Mouse (Mus musculus) ovary, postnatal 10 days (tissue): ENCODE measurements around the gene Ciz1.
A peak's percentile ranks its signal among the peaks of the same experiment; 100 is the strongest.

ENCODE experiments used
- DNase-seq: peaks from one replicate; pipeline ENCODE4 v3.0.0; 2022; ENCODE audit warnings: low spot score

Gene Ciz1

DNA sequence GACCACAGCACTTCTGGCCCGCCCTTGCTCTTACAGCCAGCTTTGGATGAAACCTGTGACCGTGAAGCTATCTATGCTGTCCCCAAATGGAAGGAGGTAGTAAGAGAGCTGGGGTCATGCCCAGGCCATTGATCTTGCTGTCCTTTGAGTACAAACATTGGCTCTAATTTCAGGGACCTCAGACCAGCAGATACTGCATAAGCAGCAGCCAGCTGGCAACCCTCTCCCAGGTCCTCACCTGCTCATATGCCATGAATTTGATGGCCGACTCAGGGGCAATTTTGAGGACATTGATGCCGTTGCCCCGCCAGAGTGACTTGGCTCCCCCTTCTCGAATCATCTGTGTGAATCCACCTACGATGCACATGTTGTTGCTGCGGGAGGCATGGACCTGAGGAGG, 65.4 kb downstream of the Ciz1 start:
- DNase-seq: no peak

DNA sequence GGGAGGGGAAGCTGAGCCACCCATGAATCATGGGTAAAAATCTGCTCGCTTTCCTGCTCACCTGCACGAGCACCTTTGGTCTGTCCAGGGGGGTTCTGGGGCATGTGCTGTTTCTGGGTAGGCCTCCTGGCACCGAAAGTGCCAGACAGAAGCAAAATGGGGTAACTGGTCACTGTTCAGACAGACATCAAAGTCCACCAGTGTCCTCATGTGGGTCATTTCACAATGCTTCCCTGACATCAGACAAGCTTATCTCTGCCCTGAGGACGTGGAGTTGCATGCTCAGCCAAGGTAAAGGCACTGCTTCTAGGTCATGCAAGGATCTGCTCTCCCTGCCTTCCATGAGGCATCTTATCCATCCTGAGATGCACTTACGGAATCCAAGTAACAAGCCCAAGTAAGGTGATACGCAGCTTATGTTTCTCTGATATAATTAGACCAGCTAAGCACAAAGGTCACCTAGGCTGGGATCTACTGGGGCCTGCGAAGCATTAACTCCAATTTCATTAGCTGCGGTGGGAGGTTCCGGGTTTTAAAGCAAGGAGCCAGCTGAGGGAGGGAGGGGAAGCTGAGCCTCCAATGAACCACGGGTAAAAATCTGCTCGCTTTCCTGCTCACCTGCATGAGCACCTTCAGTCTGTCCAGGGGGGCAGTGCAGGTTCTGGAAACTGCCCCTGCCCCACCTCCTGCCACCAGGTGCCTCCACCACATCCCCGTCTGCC, 66.5 kb downstream of the Ciz1 start:
- DNase-seq: no peak

DNA sequence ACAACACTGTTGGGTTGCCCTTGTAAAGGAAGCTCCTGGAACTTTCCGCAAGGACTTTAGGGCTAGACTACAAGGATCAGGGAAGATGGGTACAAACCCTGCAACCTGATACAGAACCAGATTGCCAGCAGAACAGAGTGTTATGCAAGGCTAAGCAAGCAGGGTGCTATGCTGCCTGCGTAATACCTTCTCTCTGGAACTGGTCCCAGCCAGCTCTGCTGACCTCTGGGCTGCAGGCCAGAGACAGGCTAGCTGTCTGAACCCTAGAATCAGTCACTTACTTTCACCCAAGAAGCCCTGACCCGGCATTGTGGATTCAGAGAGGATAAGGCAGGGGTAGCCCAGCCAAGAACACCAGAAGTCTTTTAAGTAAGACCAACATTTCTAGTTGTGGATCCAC, 67.2 kb downstream of the Ciz1 start:
- DNase-seq: no peak

DNA sequence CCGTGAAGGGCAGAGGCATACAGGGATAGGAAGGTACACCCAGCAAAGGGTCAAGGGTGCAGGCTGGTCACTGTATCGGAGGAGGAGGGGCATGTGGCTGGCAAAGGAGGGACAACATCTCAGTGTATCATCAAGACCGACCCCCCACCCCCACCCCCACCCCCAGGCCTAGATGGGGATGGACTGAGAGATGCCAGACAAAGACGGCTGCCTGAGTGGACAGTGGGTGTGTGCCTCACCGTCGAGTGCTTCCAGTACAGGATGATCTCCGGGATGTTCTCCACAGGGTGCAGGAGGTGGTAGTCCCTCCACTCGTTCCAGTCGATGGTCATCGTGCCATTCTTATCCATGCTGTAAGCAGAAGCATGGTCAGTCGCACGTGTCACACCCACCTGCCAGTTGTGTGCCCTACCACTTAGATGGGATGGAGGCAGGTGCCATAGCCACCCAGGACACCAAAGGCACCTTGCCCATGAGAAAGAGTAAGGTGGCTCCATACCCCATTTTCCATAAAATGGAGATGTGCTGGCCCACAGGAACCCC, 68.0 kb downstream of the Ciz1 start:
- DNase-seq: no peak

DNA sequence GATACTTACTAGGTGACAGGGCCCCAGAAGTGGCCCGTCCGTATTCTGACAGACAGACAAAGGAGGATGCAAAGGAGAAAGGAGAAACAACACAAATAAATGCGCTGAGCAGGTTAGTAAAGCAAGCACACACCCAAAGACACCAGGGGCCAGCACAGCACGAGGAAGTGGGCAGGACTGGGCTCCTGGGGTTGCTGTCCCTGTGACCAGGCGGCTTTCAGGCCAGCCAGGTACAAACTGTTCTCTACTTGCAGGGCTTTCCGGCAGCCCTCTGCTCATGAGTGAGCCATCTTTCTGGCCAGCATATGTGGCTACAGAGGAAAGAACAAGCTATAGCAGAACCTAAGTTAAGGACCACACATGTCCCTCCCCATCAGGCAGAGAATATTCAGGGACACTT, 68.5 kb downstream of the Ciz1 start:
- DNase-seq: no peak

DNA sequence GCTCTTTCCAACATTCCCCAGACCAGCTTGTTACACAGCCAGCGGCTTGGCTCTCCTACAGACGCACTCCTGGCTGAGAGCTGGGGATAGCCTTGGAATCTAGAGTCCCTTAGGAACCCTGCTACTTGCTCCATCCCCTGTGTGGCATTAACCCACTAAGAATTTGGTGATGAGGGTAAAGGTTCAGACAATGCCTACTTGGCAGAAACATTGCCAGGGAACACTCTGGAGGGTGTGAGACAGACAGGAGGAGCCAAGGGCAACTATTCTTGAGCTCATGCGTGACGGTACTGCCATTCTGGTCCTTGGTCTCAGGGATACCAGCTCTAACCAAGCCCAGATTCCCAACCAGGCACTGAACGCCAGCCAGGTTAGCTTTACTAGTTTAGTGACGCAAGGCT, 69.7 kb downstream of the Ciz1 start:
- DNase-seq: no peak

DNA sequence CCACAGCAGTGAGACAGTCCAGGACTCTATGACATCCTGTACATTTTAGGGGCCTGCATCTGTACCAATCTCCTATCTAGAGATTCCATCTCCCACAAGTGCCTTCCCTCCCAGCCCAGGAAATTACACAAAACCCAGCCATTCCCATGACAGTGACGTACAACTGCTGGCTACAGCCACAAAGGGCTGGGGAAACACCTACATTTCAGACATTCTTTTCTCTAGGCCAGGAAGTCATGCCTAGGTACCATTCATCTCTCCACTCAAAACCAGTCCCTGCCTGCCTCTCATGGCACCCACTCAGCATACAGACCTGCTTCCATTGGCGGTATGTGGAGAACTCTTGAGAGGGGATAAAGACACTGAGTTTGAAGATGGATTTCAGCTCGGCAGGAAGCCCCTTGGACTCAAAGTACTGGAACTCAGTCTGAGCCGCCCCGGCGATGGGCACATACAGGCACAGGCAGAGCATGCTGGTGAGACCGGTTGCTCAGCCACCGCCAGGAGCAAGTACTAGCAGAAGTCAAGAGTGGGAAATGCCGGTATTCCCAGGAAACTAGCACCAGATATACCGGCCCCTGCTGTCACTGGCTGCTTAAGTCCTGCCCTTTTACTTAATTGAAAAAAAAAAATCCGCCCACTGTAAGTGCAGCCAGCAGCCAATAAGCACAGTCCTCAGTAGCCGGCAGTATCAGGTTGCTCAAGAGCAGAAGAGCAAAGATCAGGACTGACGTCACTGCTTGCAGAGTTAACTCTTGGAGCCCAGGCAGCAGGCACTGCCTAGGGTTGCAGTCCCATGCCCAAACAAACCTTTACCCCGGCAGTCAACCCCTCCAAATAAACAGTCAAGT, 71.6 kb downstream of the Ciz1 start:
- peak; percentile 40 for DNase-seq

DNA sequence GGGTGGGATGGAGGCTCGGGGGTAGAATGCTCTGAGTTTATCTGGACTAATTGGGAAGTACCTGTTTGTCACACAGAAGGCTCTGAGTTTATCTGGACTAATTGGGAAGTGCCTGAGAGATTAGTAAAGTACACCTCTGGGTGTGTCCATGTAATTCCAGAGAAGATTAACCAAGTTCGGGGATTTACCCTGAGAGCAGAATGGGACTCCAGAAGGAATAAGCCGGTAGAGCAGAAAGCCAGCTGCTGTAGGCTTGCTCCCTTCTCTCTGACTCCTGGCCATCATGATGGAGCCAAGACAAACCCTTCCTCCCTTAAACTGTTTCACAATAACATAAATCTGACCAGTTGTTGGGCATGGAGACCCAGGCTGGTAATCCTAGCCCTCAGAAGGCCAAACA, 72.7 kb downstream of the Ciz1 start:
- DNase-seq: no peak

DNA sequence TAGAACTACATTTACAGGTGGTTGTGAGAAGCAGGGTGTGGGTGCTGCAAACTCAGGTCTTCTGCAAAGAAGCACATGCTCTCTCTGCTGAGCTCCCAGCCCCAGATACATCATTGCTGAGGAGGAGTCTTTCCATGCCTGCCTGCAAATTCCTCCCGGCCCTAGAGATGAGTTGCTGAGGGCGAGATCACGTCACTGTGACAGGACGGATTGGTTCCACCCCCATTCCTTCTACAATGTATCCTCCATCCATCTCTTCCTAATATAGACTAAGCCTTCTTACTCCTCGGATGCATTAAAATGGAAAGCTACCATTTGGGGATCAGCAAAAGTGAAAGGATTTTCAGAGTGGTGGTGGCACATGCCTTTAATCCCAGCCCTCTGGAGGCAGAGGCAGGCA, 73.4 kb downstream of the Ciz1 start:
- DNase-seq: no peak

DNA sequence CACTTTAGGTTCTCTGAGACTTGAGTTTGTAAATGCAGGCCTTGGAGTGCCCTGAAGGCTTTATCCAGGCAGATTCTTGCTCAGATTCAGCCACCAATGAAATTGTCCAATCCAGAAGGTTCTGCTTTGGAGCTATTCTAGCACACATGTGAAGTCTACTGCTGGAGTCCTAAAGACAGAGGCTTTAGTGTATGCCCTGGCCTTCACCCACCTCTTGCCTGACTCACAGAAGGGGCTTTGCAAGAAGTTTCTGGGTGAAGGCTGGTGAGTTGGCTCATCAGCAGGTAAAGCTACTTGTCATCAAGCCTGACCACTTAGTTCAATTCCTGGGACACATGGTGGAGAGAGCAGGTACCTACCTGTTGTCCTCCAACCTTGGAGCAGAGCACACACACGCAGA, 74.0 kb downstream of the Ciz1 start:
- DNase-seq: no peak

DNA sequence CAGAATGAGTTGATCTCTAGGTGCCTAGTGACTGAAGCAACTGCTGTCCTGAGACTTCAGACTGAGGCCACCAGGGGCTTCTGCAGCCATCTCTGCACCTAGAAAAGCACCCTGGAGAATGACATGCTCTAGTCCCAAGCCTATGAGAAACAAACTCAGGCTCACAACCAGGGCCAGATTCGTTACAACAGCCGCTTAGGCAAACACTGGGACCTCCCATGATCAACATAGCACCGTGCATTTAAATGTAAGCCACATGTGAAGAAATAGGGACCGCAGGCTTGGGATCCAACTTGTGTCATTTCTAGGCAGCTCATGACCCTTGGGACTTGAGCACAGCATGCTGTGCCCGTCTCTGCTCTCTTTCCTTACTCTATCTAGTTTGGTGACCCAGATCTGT, 75.6 kb downstream of the Ciz1 start:
- no peak for DNase-seq

DNA sequence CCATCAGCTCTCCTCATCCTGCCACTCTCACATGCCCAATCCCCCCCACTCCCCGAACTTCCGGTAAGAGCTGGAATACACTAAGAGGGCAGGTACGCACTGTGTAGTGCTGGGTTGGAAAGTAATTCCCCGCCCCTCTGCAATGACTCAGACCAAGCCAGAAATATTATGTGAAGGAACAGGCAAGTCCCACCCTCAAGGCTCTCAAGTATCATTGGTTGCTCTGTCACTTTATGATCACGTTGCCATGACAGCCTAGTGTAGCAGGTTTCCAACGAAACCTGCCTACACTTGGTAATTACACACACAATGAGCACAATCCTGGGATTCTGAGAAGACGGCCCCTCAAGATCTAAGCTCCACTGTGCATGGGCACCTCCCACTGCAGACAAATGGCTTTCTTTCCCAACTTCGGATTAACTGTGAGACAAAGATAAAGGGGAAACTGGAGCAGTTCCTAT, 76.2 kb downstream of the Ciz1 start:
- no peak for DNase-seq

DNA sequence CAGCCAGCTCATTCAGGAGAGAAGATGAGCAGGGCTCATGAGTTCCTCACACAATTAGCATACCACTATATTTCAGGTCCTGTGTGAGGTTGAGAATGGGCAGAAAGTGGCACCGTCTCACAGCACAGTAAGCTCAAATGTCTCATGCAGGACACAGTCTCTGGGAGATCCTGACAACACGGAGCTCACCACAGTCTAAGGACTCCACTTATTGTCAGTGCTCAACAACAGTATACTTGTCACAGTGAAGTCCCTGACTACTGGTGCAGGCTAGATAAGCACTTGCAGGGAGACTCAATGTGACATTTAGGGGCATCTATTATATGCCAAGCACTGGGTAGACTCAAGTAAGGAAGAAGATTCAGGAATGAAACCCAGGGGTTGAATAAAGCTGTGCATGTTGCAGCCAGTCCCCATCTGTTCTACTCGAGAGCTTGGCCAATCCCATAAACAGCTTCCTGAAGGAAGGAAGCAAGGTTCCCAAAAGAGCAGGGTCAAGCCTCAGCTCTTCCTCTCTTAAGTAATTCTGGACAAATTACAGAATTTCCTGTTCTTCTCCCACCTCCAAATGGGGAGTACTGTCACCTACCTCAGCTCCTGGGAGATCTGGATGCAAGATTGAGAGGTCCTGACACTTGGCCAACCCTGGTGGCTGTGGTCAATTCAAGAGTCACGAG, 77.2 kb downstream of the Ciz1 start:
- DNase-seq: no peak
